Mouse (Mus musculus) MEL (cell line): ENCODE results near the gene Fam169b. TPM values are rescaled to one million over a fixed set of nuclear protein-coding genes. Genes with fewer than 3 reads are reported as not detected.

Experiments used
- DNase-seq: peaks from one replicate; pipeline ENCODE4 v3.0.0; 2011; ENCODE audit warnings: low read depth, low spot score
- H3K27ac ChIP-seq: 2 replicates; pipeline ENCODE4 v1.5.1; 2012; ENCODE audit warnings: low read depth, mild to moderate bottlenecking, control low read depth, low read length, moderate library complexity; ENCODE audit not compliant: control insufficient read depth
- H3K27me3 ChIP-seq, 2 experiments: fragments of 150-350 bp in 1 of 2; sonication (generic) in 1 of 2; 2 replicates each; pipeline ENCODE4 v1.6.1; 2012; ENCODE audit warnings: low read length in 2 of 2, mild to moderate bottlenecking in 2 of 2, improper control_type of control experiment in 1 of 2, moderate library complexity in 1 of 2; ENCODE audit not compliant: insufficient read depth in 2 of 2, control insufficient read depth in 1 of 2
- H3K36me3 ChIP-seq, 2 experiments: 2 replicates each; pipeline ENCODE4 v1.6.1; 2012 to 2014; ENCODE audit warnings: low read length in 2 of 2, improper control_type of control experiment in 1 of 2, inconsistent platforms in 1 of 2, mild to moderate bottlenecking in 1 of 2; ENCODE audit not compliant: insufficient read depth in 2 of 2, control insufficient read depth in 1 of 2
- H3K4me1 ChIP-seq, 2 experiments: fragments of 150-350 bp in 1 of 2; sonication (generic) in 1 of 2; 2 replicates each; pipeline ENCODE4 v1.6.1; 2012; ENCODE audit warnings: low read length in 2 of 2, improper control_type of control experiment in 1 of 2, mild to moderate bottlenecking in 1 of 2; ENCODE audit not compliant: insufficient read depth in 2 of 2, control insufficient read depth in 1 of 2
- H3K4me3 ChIP-seq, 2 experiments: fragments of 150-350 bp in 1 of 2; sonication (generic) in 1 of 2; 2 replicates each; pipeline ENCODE4 v1.5.1; 2012; ENCODE audit warnings: low read depth in 2 of 2, low read length in 2 of 2, mild to moderate bottlenecking in 2 of 2, moderate library complexity in 2 of 2, control low read depth in 1 of 2, improper control_type of control experiment in 1 of 2; ENCODE audit not compliant: control insufficient read depth in 1 of 2, insufficient read depth in 1 of 2
- H3K79me2 ChIP-seq: 2 replicates; pipeline ENCODE4 v1.6.1; 2012; ENCODE audit warnings: mild to moderate bottlenecking, low read length, moderate library complexity; ENCODE audit not compliant: control insufficient read depth, poor library complexity, insufficient read depth
- H3K9ac ChIP-seq: 2 replicates; pipeline ENCODE4 v1.6.1; 2012; ENCODE audit warnings: low read depth, mild to moderate bottlenecking, control low read depth, low read length, moderate library complexity; ENCODE audit not compliant: control insufficient read depth, poor library complexity, severe bottlenecking
- H3K9me3 ChIP-seq: fragments of 150-350 bp; sonication (generic); replicated peaks from 2 replicates; pipeline ENCODE4 v1.6.1; 2012; ENCODE audit warnings: mild to moderate bottlenecking, low read length, improper control_type of control experiment, moderate library complexity; ENCODE audit not compliant: insufficient read depth
- BHLHE40 ChIP-seq: IDR thresholded peaks from 2 replicates; pipeline ENCODE4 v1.6.1; 2012; ENCODE audit warnings: low read depth, mild to moderate bottlenecking, inconsistent platforms, low read length, improper control_type of control experiment, borderline replicate concordance
- CHD1 ChIP-seq: IDR thresholded peaks from 2 replicates; pipeline ENCODE4 v1.6.1; 2012; ENCODE audit warnings: low read depth, mild to moderate bottlenecking, inconsistent platforms, low read length, improper control_type of control experiment
- CHD2 ChIP-seq: IDR thresholded peaks from 2 replicates; pipeline ENCODE4 v1.6.1; 2011; ENCODE audit warnings: low read length, improper control_type of control experiment
- CTCF ChIP-seq, 3 experiments: IDR thresholded peaks in 2 of 3; conservative IDR thresholded peaks in 1 of 3; 2 replicates each; pipeline ENCODE4 v1.5.1; 2011 to 2012; ENCODE audit warnings: low read length in 3 of 3, low read depth in 2 of 3, mild to moderate bottlenecking in 2 of 3, improper control_type of control experiment in 1 of 3, inconsistent platforms in 1 of 3, mixed read lengths in 1 of 3, moderate library complexity in 1 of 3; ENCODE audit not compliant: control insufficient read depth in 1 of 3, insufficient read depth in 1 of 3, poor library complexity in 1 of 3, severe bottlenecking in 1 of 3
- E2F4 ChIP-seq: IDR thresholded peaks from 2 replicates; pipeline ENCODE4 v1.6.1; 2011; ENCODE audit warnings: low read depth, low read length, improper control_type of control experiment, borderline replicate concordance
- EP300 ChIP-seq, 2 experiments: IDR thresholded peaks; 2 replicates each; pipeline ENCODE4 v1.6.1; 2011; ENCODE audit warnings: improper control_type of control experiment in 2 of 2, low read length in 2 of 2, low read depth in 1 of 2, mild to moderate bottlenecking in 1 of 2
- GABPA ChIP-seq: IDR thresholded peaks from 2 replicates; pipeline ENCODE4 v1.6.1; 2012; ENCODE audit warnings: low read depth, mild to moderate bottlenecking, inconsistent platforms, low read length, improper control_type of control experiment, moderate library complexity
- JUND ChIP-seq: IDR thresholded peaks from 2 replicates; pipeline ENCODE4 v1.6.1; 2011; ENCODE audit warnings: low read depth, mild to moderate bottlenecking, improper control_type of control experiment, low read length
- MAFK ChIP-seq: IDR thresholded peaks from 2 replicates; pipeline ENCODE4 v1.6.1; 2011; ENCODE audit warnings: low read depth, mild to moderate bottlenecking, low read length, improper control_type of control experiment, borderline replicate concordance
- MXI1 ChIP-seq: IDR thresholded peaks from 2 replicates; pipeline ENCODE4 v1.6.1; 2011; ENCODE audit warnings: mild to moderate bottlenecking, low read depth, low read length, improper control_type of control experiment
- MYB ChIP-seq: IDR thresholded peaks from 2 replicates; pipeline ENCODE4 v1.6.1; 2011; ENCODE audit warnings: mild to moderate bottlenecking, low read depth, low read length, improper control_type of control experiment
- NELFE ChIP-seq: IDR thresholded peaks from 2 replicates; pipeline ENCODE4 v1.6.1; 2011; ENCODE audit warnings: low read depth, low read length, improper control_type of control experiment
- NRF1 ChIP-seq: IDR thresholded peaks from 2 replicates; pipeline ENCODE4 v1.6.1; 2014; ENCODE audit warnings: low read depth, mild to moderate bottlenecking, inconsistent platforms, low read length, improper control_type of control experiment, moderate library complexity; ENCODE audit not compliant: poor library complexity, insufficient read depth, severe bottlenecking
- POLR2AphosphoS2 ChIP-seq: IDR thresholded peaks from 2 replicates; pipeline ENCODE4 v1.6.1; 2011; ENCODE audit warnings: low read length, improper control_type of control experiment
- RCOR1 ChIP-seq: IDR thresholded peaks from 2 replicates; pipeline ENCODE4 v1.6.1; 2012; ENCODE audit warnings: low read depth, mild to moderate bottlenecking, inconsistent platforms, low read length, improper control_type of control experiment
- TAL1 ChIP-seq: IDR thresholded peaks from 2 replicates; pipeline ENCODE4 v1.6.1; 2012; ENCODE audit warnings: mild to moderate bottlenecking, inconsistent platforms, low read length, moderate library complexity, mixed read lengths
- TCF12 ChIP-seq: IDR thresholded peaks from 2 replicates; pipeline ENCODE4 v1.6.1; 2014; ENCODE audit warnings: low read depth, mild to moderate bottlenecking, inconsistent platforms, low read length, improper control_type of control experiment, moderate library complexity
- USF1 ChIP-seq: IDR thresholded peaks from 2 replicates; pipeline ENCODE4 v1.6.1; 2014; ENCODE audit warnings: low read depth, mild to moderate bottlenecking, inconsistent platforms, low read length, improper control_type of control experiment, moderate library complexity
- USF2 ChIP-seq, 2 experiments: IDR thresholded peaks; 2 replicates each; pipeline ENCODE4 v1.6.1; 2011 to 2012; ENCODE audit warnings: improper control_type of control experiment in 2 of 2, low read length in 2 of 2, borderline replicate concordance in 1 of 2, inconsistent platforms in 1 of 2, low read depth in 1 of 2, mild to moderate bottlenecking in 1 of 2; ENCODE audit not compliant: insufficient read depth in 1 of 2
- ZNF384 ChIP-seq: IDR thresholded peaks from 2 replicates; pipeline ENCODE4 v1.6.1; 2012; ENCODE audit warnings: low read depth, mild to moderate bottlenecking, inconsistent platforms, low read length, improper control_type of control experiment
- polyA plus RNA-seq, 2 experiments: library from polyadenylated mRNA; stranded (reverse) in 1 of 2; unstranded in 1 of 2; fragments of >175 nt in 1 of 2; fragments of >200 nt in 1 of 2; gene quantifications; 2 replicates each; pipeline versions ENCODE4 v1.2.1 to v1.2.4; 2012; ENCODE audit warnings: low replicate concordance in 2 of 2, low read depth in 1 of 2; ENCODE audit not compliant: insufficient read length in 2 of 2, insufficient read depth in 1 of 2, missing spikeins in 1 of 2
- total RNA-seq: library from RNA; depleted of rRNA; stranded (reverse); fragments of 300-350 nt; gene quantifications from 2 replicates; pipeline ENCODE4 v1.2.3, GENCODE M21; 2012

Gene Fam169b
- total and polyA plus RNA-seq, 3 experiments = not detected

GRCm38 (mm10) chr7:68293997-68294789, 20.6 kb downstream of the Fam169b start:
- no peaks in the 10 kb centered on the region; a peak in 1 of 4 replicates for H3K27me3 ChIP-seq
- H3K4me3 ChIP-seq = no peak overlapping the region
- no peaks in the 10 kb centered on the region for H3K4me1 ChIP-seq
- no peak overlapping the region for H3K9ac ChIP-seq
- no peak for TF ChIP-seq MYB
- TF ChIP-seq USF2 (IDR thresholded peaks at IDR 0.05; ENCODE audit: borderline replicate concordance in 1 of 2, insufficient read depth in 1 of 2, low read depth in 1 of 2, low read length in 2 of 2) = no peak
- H3K79me2 ChIP-seq = no peaks in the 10 kb centered on the region
- no peak overlapping the region for H3K27ac ChIP-seq
- DNase-seq = no peak
- no peaks in the 10 kb centered on the region for H3K36me3 ChIP-seq
- no peaks in the 10 kb centered on the region for H3K9me3 ChIP-seq

GRCm38 (mm10) chr7:68296487-68296886, 22.8 kb downstream of the Fam169b start:
- H3K27me3 ChIP-seq = no peaks in the 10 kb centered on the region; a peak in 1 of 4 replicates

GRCm38 (mm10) chr7:68298381-68299076, 24.9 kb downstream of the Fam169b start:
- Histone ChIP-seq H3K36me3 (peaks cover 0 to 6% of the 10 kb centered on the region in 2 experiments; a peak in 2 of 4 replicates), H3K4me1 (peaks cover 0 to 8% of the 10 kb centered on the region in 2 experiments; a peak in 1 of 4 replicates)

More at GRCm38 (mm10) chr7:68296487-68296886, 22.8 kb downstream of the Fam169b start:
- Histone ChIP-seq H3K4me3 (no peak overlapping the region), H3K79me2 (no peaks in the 10 kb centered on the region), H3K9me3 (no peaks in the 10 kb centered on the region), H3K9ac (no peak overlapping the region), H3K4me1 (peaks cover 0 to under 1% of the 10 kb centered on the region in 2 experiments; a peak in 1 of 4 replicates), H3K36me3 (no peaks in the 10 kb centered on the region; a peak in 1 of 4 replicates), H3K27ac (no peak overlapping the region)
- no peak for DNase-seq
- TF ChIP-seq CTCF (IDR thresholded peaks at IDR 0.05 in 2 of 3, conservative IDR thresholded peaks at IDR 0.05 in 1 of 3; ENCODE audit: control insufficient read depth in 1 of 3, insufficient read depth in 1 of 3, low read depth in 2 of 3, low read length in 3 of 3, poor library complexity in 1 of 3, severe bottlenecking in 1 of 3) (no peak), E2F4 (no peak), NELFE (no peak), MXI1 (no peak), GABPA (no peak), BHLHE40 (no peak), USF1 (no peak), JUND (no peak), NRF1 (no peak), ZNF384 (no peak), POLR2AphosphoS2 (no peak), RCOR1 (no peak), EP300 (IDR thresholded peaks at IDR 0.05; ENCODE audit: low read depth in 1 of 2, low read length in 2 of 2) (no peak), CHD1 (no peak), CHD2 (no peak)

More at GRCm38 (mm10) chr7:68298381-68299076, 24.9 kb downstream of the Fam169b start:
- Histone ChIP-seq H3K27me3 (no peaks in the 10 kb centered on the region), H3K79me2 (no peaks in the 10 kb centered on the region), H3K4me3 (no peak overlapping the region), H3K9me3 (no peaks in the 10 kb centered on the region), H3K9ac (no peak overlapping the region), H3K27ac (no peak overlapping the region)
- DNase-seq = no peak
- TF ChIP-seq NRF1 (no peak), MAFK (no peak), RCOR1 (no peak), TAL1 (no peak), TCF12 (no peak)
